Mouse (Mus musculus): ENCODE measurements around the gene Pknox1. TPM values are rescaled to one million over a fixed set of nuclear protein-coding genes. Genes with fewer than 3 reads are reported as not detected.
"Not testable (repeated sequence)": the region's sequence is repeated elsewhere in the genome, so short reads cannot be mapped to it uniquely, and the experiment has no call there.

Pknox1 gene
- polyA plus RNA-seq, 1 experiment from 2014 or later: 29.0 TPM

DNA sequence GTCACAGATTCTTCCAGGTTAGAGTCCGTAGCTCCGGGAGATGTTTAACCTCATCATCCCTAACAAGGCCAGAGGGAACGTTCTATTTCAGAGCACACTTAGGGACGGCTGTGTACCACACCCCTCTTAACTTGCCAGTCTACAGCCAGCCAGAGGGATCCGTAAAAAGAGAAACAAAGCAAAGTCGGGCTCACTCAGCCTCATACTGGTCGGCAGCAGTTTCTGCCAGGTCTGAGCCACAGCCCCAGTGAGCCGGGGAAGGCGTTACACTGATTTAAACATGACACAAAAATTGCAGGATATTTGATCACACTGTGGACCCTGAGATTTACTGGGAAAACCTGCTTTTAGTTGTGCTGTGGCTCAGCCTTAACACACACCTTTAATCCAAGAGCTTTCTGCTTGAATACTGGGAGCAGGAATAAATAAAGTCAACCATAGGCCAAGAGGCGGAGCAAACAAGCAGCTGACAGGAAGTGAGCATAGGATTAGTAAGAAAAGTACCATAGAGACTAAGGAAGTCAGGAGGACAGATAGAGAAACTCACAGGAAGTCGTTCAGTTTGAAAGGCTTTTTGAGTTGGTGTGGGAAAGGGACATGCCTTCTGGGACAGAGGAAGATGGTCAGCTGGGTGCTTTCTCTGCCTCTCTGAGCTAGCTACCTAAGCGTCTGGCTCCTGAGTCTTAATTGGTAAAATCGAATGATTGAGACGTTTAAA, 32.9 kb upstream of the Pknox1 start:
- H3K9me3 ChIP-seq (ENCODE audit: control insufficient read depth, low read length): no peaks in the 10 kb centered on the region
- 0 out of 2 replicates have a peak, but pooled peaks cover 6% of the 10 kb centered on the region for H3K36me3 ChIP-seq (ENCODE audit: control insufficient read depth, insufficient read depth, low read length)
- H3K27ac ChIP-seq (ENCODE audit: low read depth, low read length): no peak overlapping the region
- ATAC-seq (ENCODE audit: low FRiP score) (no peak), DNase-seq (ENCODE audit: low spot score) (no peak)
- 86% methylated on average over 14 of the region's 14 CpGs for WGBS
- no peak overlapping the region for H3K4me2 ChIP-seq (replicated peaks; ENCODE audit: low read depth, low read length)
- H3K4me3 ChIP-seq (ENCODE audit: low read depth, low read length): no peak overlapping the region
- H3K9ac ChIP-seq (ENCODE audit: low read depth, low read length): no peak overlapping the region
- no peaks in the 10 kb centered on the region for H3K27me3 ChIP-seq (ENCODE audit: control insufficient read depth, insufficient read depth, low read length)
- peaks cover 5% of the 10 kb centered on the region for H3K4me1 ChIP-seq (replicated peaks; ENCODE audit: control insufficient read depth, insufficient read depth, low read length)

GRCm38 (mm10) chr17:31532331-31532730, 32.2 kb upstream of the Pknox1 start:
- H3K9ac ChIP-seq (ENCODE audit: low read depth, low read length); H3K36me3 ChIP-seq (ENCODE audit: control insufficient read depth, insufficient read depth, low read length); H3K27ac ChIP-seq (ENCODE audit: low read depth, low read length); H3K9me3 ChIP-seq (ENCODE audit: control insufficient read depth, low read length); DNase-seq (ENCODE audit: low spot score); H3K4me2 ChIP-seq (replicated peaks; ENCODE audit: low read depth, low read length); H3K4me3 ChIP-seq (ENCODE audit: low read depth, low read length); ATAC-seq (ENCODE audit: low FRiP score); H3K4me1 ChIP-seq (replicated peaks; ENCODE audit: control insufficient read depth, insufficient read depth, low read length); H3K27me3 ChIP-seq (ENCODE audit: control insufficient read depth, insufficient read depth, low read length): not testable (repeated sequence)
- WGBS: 84% methylated on average over 3 of the region's 4 CpGs

GRCm38 (mm10) chr17:31535358-31535757, 29.2 kb upstream of the Pknox1 start:
- peak overlapping the region; percentile 84 for H3K27ac ChIP-seq (ENCODE audit: low read depth, low read length)
- H3K9me3 ChIP-seq (ENCODE audit: control insufficient read depth, low read length): no peaks in the 10 kb centered on the region
- no peak overlapping the region for H3K9ac ChIP-seq (ENCODE audit: low read depth, low read length)
- no peak for DNase-seq (ENCODE audit: low spot score)
- H3K4me3 ChIP-seq (ENCODE audit: low read depth, low read length): no peak overlapping the region
- H3K4me2 ChIP-seq (replicated peaks; ENCODE audit: low read depth, low read length): no peak overlapping the region
- H3K36me3 ChIP-seq (ENCODE audit: control insufficient read depth, insufficient read depth, low read length): no peaks in the 10 kb centered on the region
- WGBS: 76% methylated on average over 4 of the region's 4 CpGs
- peaks cover 5% of the 10 kb centered on the region for H3K4me1 ChIP-seq (replicated peaks; ENCODE audit: control insufficient read depth, insufficient read depth, low read length)
- peak; percentile 33 for ATAC-seq (ENCODE audit: low FRiP score)
- H3K27me3 ChIP-seq (ENCODE audit: control insufficient read depth, insufficient read depth, low read length): no peaks in the 10 kb centered on the region

- Histone ChIP-seq H3K27me3 (ENCODE audit: control insufficient read depth, insufficient read depth, low read length) (no peaks in the 10 kb centered on the region), H3K9ac (ENCODE audit: low read depth, low read length) (peak overlapping the region; percentile 43), H3K27ac (ENCODE audit: low read depth, low read length) (peak overlapping the region; percentile 84), H3K9me3 (ENCODE audit: control insufficient read depth, low read length) (no peaks in the 10 kb centered on the region), H3K36me3 (ENCODE audit: control insufficient read depth, insufficient read depth, low read length) (no peaks in the 10 kb centered on the region), H3K4me1 (replicated peaks; ENCODE audit: control insufficient read depth, insufficient read depth, low read length) (peaks cover 5% of the 10 kb centered on the region), H3K4me3 (ENCODE audit: low read depth, low read length) (no peak overlapping the region), H3K4me2 (replicated peaks; ENCODE audit: low read depth, low read length) (peak overlapping the region; percentile 5; the same call in 1 of the 2 replicates)
- ATAC-seq (ENCODE audit: low FRiP score): peak; percentile 75
- WGBS: 33% methylated on average over 8 of the region's 8 CpGs
- peak; percentile 55 for DNase-seq (ENCODE audit: low spot score)
Observed at GRCm38 (mm10) chr17:31535871-31536629, 28.5 kb upstream of the Pknox1 start.

DNA sequence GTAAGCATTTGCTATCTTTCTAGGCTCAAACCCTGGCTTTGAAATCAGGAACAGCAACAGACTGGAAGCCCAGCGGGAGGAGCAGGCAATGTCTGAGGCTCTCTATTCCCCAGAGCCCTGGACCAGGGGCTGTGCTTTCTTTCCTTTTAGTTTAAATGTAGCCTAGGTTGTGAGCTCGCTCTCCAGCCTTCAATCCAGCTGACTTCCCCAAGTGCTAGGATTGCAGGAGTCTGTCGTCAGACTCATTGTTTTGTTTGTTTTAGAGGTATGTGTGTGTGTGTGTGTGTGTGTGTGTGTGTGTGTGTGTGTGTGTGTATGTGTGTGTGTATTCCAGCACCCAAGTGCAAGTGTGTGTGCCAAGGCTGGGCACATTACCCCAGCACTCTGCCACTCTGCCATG, 24.4 kb upstream of the Pknox1 start:
- DNase-seq (ENCODE audit: low spot score): no peak
- H3K9ac ChIP-seq (ENCODE audit: low read depth, low read length): no peak overlapping the region
- no peak overlapping the region for H3K27ac ChIP-seq (ENCODE audit: low read depth, low read length)
- no peaks in the 10 kb centered on the region for H3K9me3 ChIP-seq (ENCODE audit: control insufficient read depth, low read length)
- peaks cover 5% of the 10 kb centered on the region for H3K4me1 ChIP-seq (replicated peaks; ENCODE audit: control insufficient read depth, insufficient read depth, low read length)
- no peak overlapping the region for H3K4me3 ChIP-seq (ENCODE audit: low read depth, low read length)
- WGBS: 57% methylated on average over 3 of the region's 3 CpGs
- H3K27me3 ChIP-seq (ENCODE audit: control insufficient read depth, insufficient read depth, low read length): no peaks in the 10 kb centered on the region
- ATAC-seq (ENCODE audit: low FRiP score): no peak
- H3K36me3 ChIP-seq (ENCODE audit: control insufficient read depth, insufficient read depth, low read length): no peaks in the 10 kb centered on the region
- no peak overlapping the region for H3K4me2 ChIP-seq (replicated peaks; ENCODE audit: low read depth, low read length)

- Histone ChIP-seq H3K36me3 (ENCODE audit: control insufficient read depth, insufficient read depth, low read length) (no peaks in the 10 kb centered on the region), H3K27ac (ENCODE audit: low read depth, low read length) (peak overlapping the region; percentile 67), H3K4me3 (ENCODE audit: low read depth, low read length) (no peak overlapping the region), H3K4me1 (replicated peaks; ENCODE audit: control insufficient read depth, insufficient read depth, low read length) (peaks cover under 1% of the 10 kb centered on the region; the same call in 1 of the 2 replicates), H3K9ac (ENCODE audit: low read depth, low read length) (0 out of 2 replicates have a peak overlapping the region, but pooled peaks have one; percentile 29), H3K27me3 (ENCODE audit: control insufficient read depth, insufficient read depth, low read length) (no peaks in the 10 kb centered on the region), H3K9me3 (ENCODE audit: control insufficient read depth, low read length) (no peaks in the 10 kb centered on the region), H3K4me2 (replicated peaks; ENCODE audit: low read depth, low read length) (no peak overlapping the region)
- 58% methylated on average over 4 of the region's 4 CpGs for WGBS
- ATAC-seq (ENCODE audit: low FRiP score): no peak
- DNase-seq (ENCODE audit: low spot score): no peak
Observed at GRCm38 (mm10) chr17:31540809-31541459, 23.6 kb upstream of the Pknox1 start.

DNA sequence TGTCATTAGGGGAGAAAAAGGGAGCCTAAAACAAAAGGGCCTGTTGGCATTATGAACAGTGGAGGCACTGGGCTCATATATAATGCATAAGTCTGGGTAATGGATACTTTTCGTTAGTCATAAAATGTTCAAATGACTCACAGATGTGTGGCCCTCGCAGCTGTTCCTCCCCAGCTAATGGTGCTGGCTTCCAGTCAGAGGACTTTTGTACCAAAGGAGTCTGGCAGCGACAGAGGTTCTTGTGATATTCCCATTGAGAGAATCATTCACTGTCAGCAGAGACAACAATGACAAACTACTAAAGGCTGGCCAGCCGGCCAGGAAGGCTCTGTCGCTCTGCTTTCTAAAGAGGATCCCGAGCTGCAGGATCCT, 23.1 kb upstream of the Pknox1 start:
- H3K4me1 ChIP-seq (replicated peaks; ENCODE audit: control insufficient read depth, insufficient read depth, low read length): no peaks in the 10 kb centered on the region
- DNase-seq (ENCODE audit: low spot score) (peak; percentile 34), ATAC-seq (ENCODE audit: low FRiP score) (no peak)
- H3K9ac ChIP-seq (ENCODE audit: low read depth, low read length): 0 out of 2 replicates have a peak overlapping the region, but pooled peaks have one; percentile 29
- no peaks in the 10 kb centered on the region for H3K9me3 ChIP-seq (ENCODE audit: control insufficient read depth, low read length)
- no peak overlapping the region for H3K4me3 ChIP-seq (ENCODE audit: low read depth, low read length)
- WGBS: 24% methylated on average over 6 of the region's 6 CpGs
- H3K4me2 ChIP-seq (replicated peaks; ENCODE audit: low read depth, low read length): no peak overlapping the region
- no peaks in the 10 kb centered on the region for H3K36me3 ChIP-seq (ENCODE audit: control insufficient read depth, insufficient read depth, low read length)
- H3K27ac ChIP-seq (ENCODE audit: low read depth, low read length): peak overlapping the region; percentile 67
- H3K27me3 ChIP-seq (ENCODE audit: control insufficient read depth, insufficient read depth, low read length): no peaks in the 10 kb centered on the region

GRCm38 (mm10) chr17:31543574-31543973, 21.0 kb upstream of the Pknox1 start:
- Histone ChIP-seq H3K36me3 (ENCODE audit: control insufficient read depth, insufficient read depth, low read length) (no peaks in the 10 kb centered on the region), H3K9me3 (ENCODE audit: control insufficient read depth, low read length) (no peaks in the 10 kb centered on the region), H3K27ac (ENCODE audit: low read depth, low read length) (no peak overlapping the region), H3K4me3 (ENCODE audit: low read depth, low read length) (no peak overlapping the region), H3K4me1 (replicated peaks; ENCODE audit: control insufficient read depth, insufficient read depth, low read length) (no peaks in the 10 kb centered on the region), H3K27me3 (ENCODE audit: control insufficient read depth, insufficient read depth, low read length) (no peaks in the 10 kb centered on the region), H3K9ac (ENCODE audit: low read depth, low read length) (no peak overlapping the region), H3K4me2 (replicated peaks; ENCODE audit: low read depth, low read length) (no peak overlapping the region)
- ATAC-seq (ENCODE audit: low FRiP score) (no peak), DNase-seq (ENCODE audit: low spot score) (no peak)
- 44% methylated on average over 6 of the region's 6 CpGs for WGBS

Data from hindbrain, embryonic 11.5 days (tissue).